Mouse (Mus musculus) heart, postnatal 0 days (tissue): Measurements from ENCODE around the gene Cyb5d1. TPM values are rescaled to one million over a fixed set of nuclear protein-coding genes. Genes with fewer than 3 reads are reported as not detected.

Experiments
- ATAC-seq: fragments of 200-750 bp; cut with Nextera tagmentation; 2 replicates; pipeline ENCODE4 v1.8.0; 2017; ENCODE audit warnings: low read depth, moderate number of reproducible peaks, moderate library complexity; ENCODE audit not compliant: insufficient read depth
- DNase-seq: peaks from one replicate; pipeline ENCODE4 v3.0.0-alpha.2; 2016; ENCODE audit warnings: low spot score
- H3K27ac ChIP-seq: fragments of 300-500 bp; sonication (generic); 2 replicates; pipeline ENCODE4 v1.5.1; 2014; ENCODE audit warnings: low read depth, mild to moderate bottlenecking
- H3K27me3 ChIP-seq: fragments of 300-500 bp; sonication (generic); 2 replicates; pipeline ENCODE4 v1.6.1; 2014; ENCODE audit warnings: low read length, mixed read lengths; ENCODE audit not compliant: control insufficient read depth, insufficient read depth
- H3K36me3 ChIP-seq: fragments of 300-500 bp; sonication (generic); replicated peaks from 2 replicates; pipeline ENCODE4 v1.6.1; 2014; ENCODE audit warnings: low read length, mixed read lengths; ENCODE audit not compliant: control insufficient read depth, insufficient read depth
- H3K4me1 ChIP-seq: fragments of 300-500 bp; sonication (generic); 2 replicates; pipeline ENCODE4 v1.6.1; 2014; ENCODE audit warnings: antibody characterized with exemption; ENCODE audit not compliant: control insufficient read depth, insufficient read depth
- H3K4me2 ChIP-seq: fragments of 300-500 bp; sonication (generic); 2 replicates; pipeline ENCODE4 v1.6.1; 2014; ENCODE audit warnings: low read depth, mild to moderate bottlenecking, low read length, moderate library complexity
- H3K4me3 ChIP-seq: fragments of 300-500 bp; sonication (generic); 2 replicates; pipeline ENCODE4 v1.5.1; 2014; ENCODE audit warnings: low read depth, low read length
- H3K9ac ChIP-seq: fragments of 300-500 bp; sonication (generic); replicated peaks from 2 replicates; pipeline ENCODE4 v1.6.1; 2014; ENCODE audit warnings: low read depth, low read length, mixed read lengths
- H3K9me3 ChIP-seq: fragments of 300-500 bp; sonication (generic); replicated peaks from 2 replicates; pipeline ENCODE4 v1.6.1; 2016; ENCODE audit warnings: low read length; ENCODE audit not compliant: control insufficient read depth
- CTCF ChIP-seq: IDR thresholded peaks from 2 replicates; pipeline ENCODE4 v1.5.1; 2016; ENCODE audit warnings: antibody characterized with exemption, control low read depth, low read depth
- EP300 ChIP-seq: IDR thresholded peaks from 2 replicates; pipeline ENCODE4 v1.6.1; 2016; ENCODE audit warnings: antibody characterized with exemption, low read depth
- WGBS: fragments of 180-500 bp; shearing (Covaris S2); extraction: QIAGEN DNeasy Blood & Tissue Kit; methylation state at CpG from one replicate; pipeline ENCODE4 v1.1.7; 2014; 5-methylcytosine and 5-hydroxymethylcytosine counted together
- polyA plus RNA-seq: library from polyadenylated mRNA; unstranded; fragments of >200 nt; fragmentation: Nextera tagmentation; extraction: Ambion mirVana; gene quantifications from 2 replicates; pipeline ENCODE4 v1.2.1, GENCODE M21; 2015
- total RNA-seq: library from RNA; depleted of rRNA; stranded (reverse); fragments of >200 nt; gene quantifications from 2 replicates; pipeline ENCODE4 v1.2.3, GENCODE M21; 2014; ENCODE audit warnings: low replicate concordance

The Cyb5d1 gene
- total and polyA plus RNA-seq, 2 experiments from 2014 or later: 16.7 to 17.6 TPM

DNA sequence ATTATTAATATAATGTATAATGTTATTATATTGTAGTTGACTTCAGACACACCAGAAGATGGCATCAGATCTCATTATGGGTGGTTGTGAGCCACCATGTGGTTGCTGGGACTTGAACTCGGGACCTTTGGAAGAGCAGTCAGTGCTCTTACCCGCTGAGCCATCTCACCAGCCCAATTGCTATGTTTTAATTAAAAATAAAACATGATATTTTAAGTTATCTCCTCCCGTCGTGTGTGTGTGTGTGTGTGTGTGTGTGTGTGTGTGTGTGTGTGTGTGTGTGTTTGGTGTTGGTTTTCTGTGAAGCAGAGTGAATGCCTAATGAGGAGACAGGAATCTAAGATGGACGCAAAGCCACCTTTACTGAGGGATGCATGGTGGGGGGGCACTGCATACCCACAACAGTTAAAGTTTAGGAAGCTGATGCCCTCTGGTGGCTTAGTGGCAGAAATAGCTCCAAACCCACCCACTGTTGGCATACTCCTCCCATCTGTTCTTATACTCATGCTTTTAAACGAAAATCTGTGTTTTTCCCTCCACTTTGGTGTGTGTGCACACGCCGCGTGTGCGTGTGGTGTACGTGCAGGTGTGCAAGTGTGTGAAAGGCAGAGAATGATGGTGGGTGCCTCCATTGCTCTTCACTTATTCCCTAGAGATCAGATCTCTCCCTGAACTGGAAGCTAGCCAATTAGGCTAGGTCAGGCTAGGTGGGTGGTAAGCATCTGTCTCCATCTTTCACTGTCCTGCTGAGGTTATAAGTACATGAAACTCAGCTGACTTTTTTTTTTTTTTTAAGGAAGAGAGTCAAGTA is 36.6 kb upstream of the Cyb5d1 start:
- WGBS: 35% methylated on average over 11 of the region's 11 CpGs
- H3K9me3 ChIP-seq: no peaks in the 10 kb centered on the region
- no peak overlapping the region for H3K9ac ChIP-seq
- TF ChIP-seq CTCF: peak; percentile 87
- TF ChIP-seq EP300: no peak
- ATAC-seq: peak; percentile 81
- H3K4me3 ChIP-seq: no peak overlapping the region
- no peak overlapping the region for H3K4me2 ChIP-seq
- peak; percentile 89 for DNase-seq
- H3K4me1 ChIP-seq: no peaks in the 10 kb centered on the region
- H3K27me3 ChIP-seq: no peaks in the 10 kb centered on the region
- H3K27ac ChIP-seq: no peak overlapping the region
- H3K36me3 ChIP-seq: no peaks in the 10 kb centered on the region

DNA sequence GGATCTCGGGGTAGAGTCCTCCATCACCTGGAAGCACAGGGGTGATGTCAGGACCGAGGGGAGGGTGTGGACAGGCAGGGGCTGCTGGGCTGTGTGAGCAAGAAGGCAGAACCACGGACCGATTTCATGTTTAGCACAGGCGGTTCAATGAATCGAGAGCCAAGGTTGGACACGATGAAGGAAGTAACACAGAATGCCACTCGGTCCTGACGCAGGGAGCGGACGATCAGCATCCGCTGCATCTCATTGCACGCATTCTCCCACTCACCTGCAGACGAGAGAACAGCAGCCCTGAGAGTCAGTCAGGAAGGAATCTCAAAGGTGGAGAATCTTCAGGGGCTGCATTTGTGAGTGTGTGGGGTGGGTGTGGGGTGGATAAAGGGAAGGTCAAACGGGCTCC is 35.2 kb upstream of the Cyb5d1 start:
- WGBS: 85% methylated on average over 15 of the region's 15 CpGs
- Histone ChIP-seq H3K9me3 (no peaks in the 10 kb centered on the region), H3K4me2 (no peak overlapping the region), H3K4me1 (no peaks in the 10 kb centered on the region), H3K27ac (no peak overlapping the region), H3K4me3 (no peak overlapping the region), H3K27me3 (no peaks in the 10 kb centered on the region), H3K36me3 (no peaks in the 10 kb centered on the region), H3K9ac (no peak overlapping the region)
- no peak for ATAC-seq
- TF ChIP-seq EP300: no peak
- DNase-seq: no peak

DNA sequence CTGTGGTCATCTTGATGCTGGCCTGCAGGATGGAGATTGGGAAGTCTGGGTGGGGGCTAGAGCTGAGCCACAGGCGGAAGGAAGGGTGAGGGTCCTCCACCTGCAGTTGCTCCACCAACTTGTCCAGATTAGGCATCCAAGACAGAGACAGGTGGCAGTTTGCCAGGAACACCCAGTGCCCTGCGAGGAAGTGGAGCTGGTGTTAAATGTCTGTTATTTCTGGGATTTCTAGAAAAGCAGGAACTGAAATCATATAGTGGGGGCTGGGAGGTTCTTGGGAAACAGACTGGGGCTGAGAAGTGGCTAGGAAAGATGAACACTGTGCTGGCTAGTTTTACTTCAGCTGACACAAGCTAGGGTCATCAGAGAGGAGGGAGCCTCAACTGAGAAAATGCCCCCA is 33.9 kb upstream of the Cyb5d1 start:
- Histone ChIP-seq H3K9me3 (no peaks in the 10 kb centered on the region), H3K27ac (no peak overlapping the region), H3K27me3 (no peaks in the 10 kb centered on the region), H3K9ac (no peak overlapping the region), H3K4me1 (no peaks in the 10 kb centered on the region), H3K36me3 (no peaks in the 10 kb centered on the region), H3K4me3 (no peak overlapping the region), H3K4me2 (no peak overlapping the region)
- no peak for ATAC-seq
- no peak for TF ChIP-seq CTCF
- no peak for TF ChIP-seq EP300
- WGBS: 25% methylated on average over 2 of the region's 2 CpGs
- no peak for DNase-seq

DNA sequence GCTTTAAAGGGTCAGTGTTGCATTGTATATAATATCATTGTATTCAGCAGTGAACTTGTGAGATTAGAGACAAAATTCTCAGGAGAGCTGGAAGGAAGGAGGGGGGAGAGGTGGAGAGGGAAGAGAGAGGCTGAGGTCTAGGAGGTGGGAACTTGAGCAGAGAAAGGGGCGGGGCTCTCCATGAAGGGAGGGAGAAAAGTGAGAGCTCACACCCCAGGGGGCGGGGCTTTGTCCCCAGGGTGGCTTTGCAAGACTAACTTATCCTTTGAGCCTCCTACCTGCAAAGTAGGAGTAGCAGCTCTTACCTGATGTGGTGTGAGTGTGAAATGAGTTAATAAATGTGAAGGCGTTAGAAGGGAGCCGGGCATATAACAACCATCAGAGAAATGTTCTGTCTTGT is 33.3 kb upstream of the Cyb5d1 start:
- 29% methylated on average over 4 of the region's 4 CpGs for WGBS
- H3K36me3 ChIP-seq: no peaks in the 10 kb centered on the region
- H3K4me3 ChIP-seq: no peak overlapping the region
- no peak overlapping the region for H3K4me2 ChIP-seq
- H3K27me3 ChIP-seq: no peaks in the 10 kb centered on the region
- no peak overlapping the region for H3K9ac ChIP-seq
- ATAC-seq: 0 out of 2 replicates have a peak, but pooled peaks have one; percentile 38
- TF ChIP-seq CTCF: no peak
- no peak for TF ChIP-seq EP300
- H3K9me3 ChIP-seq: no peaks in the 10 kb centered on the region
- no peaks in the 10 kb centered on the region for H3K4me1 ChIP-seq
- no peak overlapping the region for H3K27ac ChIP-seq
- DNase-seq: no peak

DNA sequence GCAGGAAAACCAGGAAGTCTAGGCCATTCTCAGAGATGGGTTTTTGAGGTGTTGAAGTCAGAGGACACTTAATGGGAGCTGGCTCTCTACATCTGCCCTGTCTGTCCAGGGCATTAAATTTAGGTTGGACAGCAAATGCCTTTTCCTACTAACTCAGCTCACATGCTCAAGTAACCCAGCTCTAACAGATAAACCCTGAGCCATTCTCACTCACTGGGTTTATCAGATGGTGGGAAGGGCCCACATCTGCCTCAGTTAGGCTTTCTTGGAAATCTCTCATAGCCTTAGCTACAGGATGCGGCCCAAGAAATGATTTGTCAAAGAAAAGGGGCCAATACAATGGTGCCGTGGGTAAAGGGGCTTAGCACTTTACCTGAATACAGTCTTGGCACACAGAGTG is 30.8 kb upstream of the Cyb5d1 start:
- ATAC-seq: no peak
- no peaks in the 10 kb centered on the region for H3K4me1 ChIP-seq
- TF ChIP-seq CTCF (no peak), EP300 (no peak)
- H3K4me2 ChIP-seq: no peak overlapping the region
- DNase-seq: no peak
- H3K4me3 ChIP-seq: no peak overlapping the region
- H3K36me3 ChIP-seq: no peaks in the 10 kb centered on the region
- no peak overlapping the region for H3K9ac ChIP-seq
- H3K9me3 ChIP-seq: no peaks in the 10 kb centered on the region
- no peak overlapping the region for H3K27ac ChIP-seq
- 66% methylated on average over 2 of the region's 2 CpGs for WGBS
- H3K27me3 ChIP-seq: peaks cover 7% of the 10 kb centered on the region; the same call in 1 of the 2 replicates

DNA sequence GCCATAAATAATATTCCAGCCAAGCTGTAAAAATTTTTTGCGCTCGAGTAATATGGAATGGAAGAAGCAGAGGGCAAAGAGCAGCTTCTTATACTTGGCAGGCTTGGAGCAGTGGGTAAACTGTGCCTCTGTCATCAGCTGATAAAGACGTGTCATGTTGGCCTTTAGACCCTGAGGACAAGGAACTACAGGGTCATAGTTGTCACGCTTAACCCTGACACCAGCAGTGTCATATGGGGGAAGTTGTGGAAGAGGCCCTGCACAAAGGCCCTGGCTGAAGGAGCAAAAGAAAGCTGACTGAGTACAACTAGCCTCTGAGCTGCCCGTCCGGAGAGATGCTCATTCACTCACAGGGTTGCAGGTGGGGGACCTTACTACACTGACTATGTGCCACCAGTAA is 28.5 kb upstream of the Cyb5d1 start:
- no peak overlapping the region for H3K4me2 ChIP-seq

More for the DNA sequence above, 28.5 kb upstream of the Cyb5d1 start:
- DNase-seq (no peak), ATAC-seq (no peak)
- TF ChIP-seq CTCF: no peak
- no peak for TF ChIP-seq EP300
- H3K36me3 ChIP-seq: no peaks in the 10 kb centered on the region
- H3K4me1 ChIP-seq: peaks cover 11% of the 10 kb centered on the region
- H3K4me3 ChIP-seq: no peak overlapping the region
- no peaks in the 10 kb centered on the region for H3K9me3 ChIP-seq
- no peak overlapping the region for H3K9ac ChIP-seq
- no peak overlapping the region for H3K27ac ChIP-seq
- peaks cover 13% of the 10 kb centered on the region; the same call in 1 of the 2 replicates for H3K27me3 ChIP-seq
- 49% methylated on average over 6 of the region's 6 CpGs for WGBS
